Mouse (Mus musculus): ENCODE measurements around the gene Lnp1. TPM values are rescaled to one million over a fixed set of nuclear protein-coding genes. Genes with fewer than 3 reads are reported as not detected.

Lnp1 gene
- total and polyA plus RNA-seq, 2 experiments = not detected

GRCm38 (mm10) chr16:56884811-56885210, 43.0 kb downstream of the Lnp1 start:
- DNase-seq (ENCODE audit: extremely low read depth, low read depth, low spot score) = no peak
- 94% methylated on average over 6 of the region's 6 CpGs for WGBS
- Histone ChIP-seq H3K4me1 (ENCODE audit: control insufficient read depth, insufficient read depth, low read length) (no peaks in the 10 kb centered on the region), H3K27me3 (ENCODE audit: control insufficient read depth, insufficient read depth, low read length) (no peaks in the 10 kb centered on the region), H3K27ac (replicated peaks; ENCODE audit: insufficient read depth, low read depth, low read length) (no peak overlapping the region), H3K4me3 (ENCODE audit: insufficient read depth, low read depth, low read length) (no peak overlapping the region), H3K79me2 (ENCODE audit: control insufficient read depth, insufficient read depth, low read length) (no peaks in the 10 kb centered on the region), H3K9ac (ENCODE audit: low read depth, low read length) (no peak overlapping the region), H3K36me3 (ENCODE audit: control insufficient read depth, insufficient read depth, low read length) (no peaks in the 10 kb centered on the region)
- no peak for TF ChIP-seq POLR2A (IDR thresholded peaks at IDR 0.05; ENCODE audit: extremely low read depth, insufficient read depth, low read length)
- no peak for TF ChIP-seq CTCF (IDR thresholded peaks at IDR 0.05; ENCODE audit: low read depth, low read length)

GRCm38 (mm10) chr16:56873410-56873809, 54.5 kb downstream of the Lnp1 start:
- Histone ChIP-seq H3K79me2 (ENCODE audit: control insufficient read depth, insufficient read depth, low read length) (no peaks in the 10 kb centered on the region), H3K4me3 (ENCODE audit: insufficient read depth, low read depth, low read length) (no peak overlapping the region), H3K27ac (replicated peaks; ENCODE audit: insufficient read depth, low read depth, low read length) (no peak overlapping the region), H3K4me1 (ENCODE audit: control insufficient read depth, insufficient read depth, low read length) (peaks cover 8% of the 10 kb centered on the region), H3K27me3 (ENCODE audit: control insufficient read depth, insufficient read depth, low read length) (peaks cover 3% of the 10 kb centered on the region; the same call in 1 of the 2 replicates), H3K9ac (ENCODE audit: low read depth, low read length) (no peak overlapping the region), H3K36me3 (ENCODE audit: control insufficient read depth, insufficient read depth, low read length) (no peaks in the 10 kb centered on the region)
- WGBS = 62% methylated on average over 2 of the region's 2 CpGs
- TF ChIP-seq POLR2A (IDR thresholded peaks at IDR 0.05; ENCODE audit: extremely low read depth, insufficient read depth, low read length) (no peak), CTCF (IDR thresholded peaks at IDR 0.05; ENCODE audit: low read depth, low read length) (no peak)
- DNase-seq (ENCODE audit: extremely low read depth, low read depth, low spot score) = no peak

- Histone ChIP-seq H3K27me3 (ENCODE audit: control insufficient read depth, insufficient read depth, low read length) (peaks cover 3% of the 10 kb centered on the region; the same call in 1 of the 2 replicates), H3K36me3 (ENCODE audit: control insufficient read depth, insufficient read depth, low read length) (no peaks in the 10 kb centered on the region), H3K79me2 (ENCODE audit: control insufficient read depth, insufficient read depth, low read length) (no peaks in the 10 kb centered on the region), H3K4me3 (ENCODE audit: insufficient read depth, low read depth, low read length) (no peak overlapping the region), H3K9ac (ENCODE audit: low read depth, low read length) (no peak overlapping the region), H3K4me1 (ENCODE audit: control insufficient read depth, insufficient read depth, low read length) (peaks cover 8% of the 10 kb centered on the region), H3K27ac (replicated peaks; ENCODE audit: insufficient read depth, low read depth, low read length) (no peak overlapping the region)
- no peak for TF ChIP-seq POLR2A (IDR thresholded peaks at IDR 0.05; ENCODE audit: extremely low read depth, insufficient read depth, low read length)
- TF ChIP-seq CTCF (IDR thresholded peaks at IDR 0.05; ENCODE audit: low read depth, low read length) = no peak
- WGBS = 54% methylated on average over 3 of the region's 3 CpGs
- no peak for DNase-seq (ENCODE audit: extremely low read depth, low read depth, low spot score)
Observed at GRCm38 (mm10) chr16:56870458-56870857, 57.4 kb downstream of the Lnp1 start.

GRCm38 (mm10) chr16:56868361-56868760, 59.5 kb downstream of the Lnp1 start:
- TF ChIP-seq CTCF (IDR thresholded peaks at IDR 0.05; ENCODE audit: low read depth, low read length) (no peak), POLR2A (IDR thresholded peaks at IDR 0.05; ENCODE audit: extremely low read depth, insufficient read depth, low read length) (no peak)
- Histone ChIP-seq H3K36me3 (ENCODE audit: control insufficient read depth, insufficient read depth, low read length) (no peaks in the 10 kb centered on the region), H3K4me3 (ENCODE audit: insufficient read depth, low read depth, low read length) (no peak overlapping the region), H3K79me2 (ENCODE audit: control insufficient read depth, insufficient read depth, low read length) (no peaks in the 10 kb centered on the region), H3K9ac (ENCODE audit: low read depth, low read length) (no peak overlapping the region), H3K4me1 (ENCODE audit: control insufficient read depth, insufficient read depth, low read length) (peaks cover 8% of the 10 kb centered on the region), H3K27me3 (ENCODE audit: control insufficient read depth, insufficient read depth, low read length) (peaks cover 1% of the 10 kb centered on the region; the same call in 1 of the 2 replicates), H3K27ac (replicated peaks; ENCODE audit: insufficient read depth, low read depth, low read length) (no peak overlapping the region)
- 78% methylated on average over 5 of the region's 5 CpGs for WGBS
- DNase-seq (ENCODE audit: extremely low read depth, low read depth, low spot score) = no peak

- H3K27ac ChIP-seq (replicated peaks; ENCODE audit: insufficient read depth, low read depth, low read length) = no peak overlapping the region
- H3K36me3 ChIP-seq (ENCODE audit: control insufficient read depth, insufficient read depth, low read length) = no peaks in the 10 kb centered on the region
- H3K27me3 ChIP-seq (ENCODE audit: control insufficient read depth, insufficient read depth, low read length) = no peaks in the 10 kb centered on the region
- peaks cover 8% of the 10 kb centered on the region for H3K4me1 ChIP-seq (ENCODE audit: control insufficient read depth, insufficient read depth, low read length)
- no peak overlapping the region for H3K9ac ChIP-seq (ENCODE audit: low read depth, low read length)
- TF ChIP-seq POLR2A (IDR thresholded peaks at IDR 0.05; ENCODE audit: extremely low read depth, insufficient read depth, low read length) = no peak
- TF ChIP-seq CTCF (IDR thresholded peaks at IDR 0.05; ENCODE audit: low read depth, low read length) = no peak
- WGBS = 69% methylated on average over 4 of the region's 4 CpGs
- H3K4me3 ChIP-seq (ENCODE audit: insufficient read depth, low read depth, low read length) = no peak overlapping the region
- no peaks in the 10 kb centered on the region for H3K79me2 ChIP-seq (ENCODE audit: control insufficient read depth, insufficient read depth, low read length)
- no peak for DNase-seq (ENCODE audit: extremely low read depth, low read depth, low spot score)
Observed at GRCm38 (mm10) chr16:56867591-56867990, 60.3 kb downstream of the Lnp1 start.

Other genes starting within 250 kb of the Lnp1 start
- 22.1 and 24.1 TPM in 2 replicates for gene Tfg, start 210.6 kb downstream of the Lnp1 start, total RNA-seq (2014; rRNA removed)
- 68.6 and 78.2 TPM in 2 replicates for gene Tfg, start 210.6 kb downstream of the Lnp1 start, polyA plus RNA-seq (2012; rRNA removed)
- gene Adgrg7, start 132.2 kb downstream of the Lnp1 start, total RNA-seq (2014; rRNA removed) = 0.74 TPM in 1 of 2 replicates, not detected in the other
- not detected in 2 replicates for gene Adgrg7, start 132.2 kb downstream of the Lnp1 start, polyA plus RNA-seq (2012; rRNA removed)
- 0.28 and 0.67 TPM in 2 replicates for gene Tmem45a, start 41.9 kb downstream of the Lnp1 start, total RNA-seq (2014; rRNA removed)
- 0.15 and 0.26 TPM in 2 replicates for gene Tmem45a, start 41.9 kb downstream of the Lnp1 start, polyA plus RNA-seq (2012; rRNA removed)
- gene Tmem45a2, start 143.3 kb upstream of the Lnp1 start, total RNA-seq (2014; rRNA removed) = not detected in 2 replicates
- not detected in 2 replicates for gene Tmem45a2, start 143.3 kb upstream of the Lnp1 start, polyA plus RNA-seq (2012; rRNA removed)
- gene Tomm70a, start 193.6 kb upstream of the Lnp1 start, total RNA-seq (2014; rRNA removed) = 50.0 and 62.0 TPM in 2 replicates
- 14.2 and 17.0 TPM in 2 replicates for gene Tomm70a, start 193.6 kb upstream of the Lnp1 start, polyA plus RNA-seq (2012; rRNA removed)
- gene Nit2, start 239.3 kb upstream of the Lnp1 start, total RNA-seq (2014; rRNA removed) = 260 and 288 TPM in 2 replicates
- gene Nit2, start 239.3 kb upstream of the Lnp1 start, polyA plus RNA-seq (2012; rRNA removed) = 172 and 195 TPM in 2 replicates

All from liver, adult 2 months (tissue).